Mouse (Mus musculus) thymus, postnatal 25 days (tissue): Measurements from ENCODE around the gene Rilp.
A peak's percentile ranks its signal among the peaks of the same experiment; 100 is the strongest.
"Not testable (repeated sequence)": the region's sequence is repeated elsewhere in the genome, so short reads cannot be mapped to it uniquely, and the experiment has no call there.

ENCODE experiments used
- DNase-seq: peaks from one replicate; pipeline ENCODE4 v3.0.0; 2022

The Rilp gene

DNA sequence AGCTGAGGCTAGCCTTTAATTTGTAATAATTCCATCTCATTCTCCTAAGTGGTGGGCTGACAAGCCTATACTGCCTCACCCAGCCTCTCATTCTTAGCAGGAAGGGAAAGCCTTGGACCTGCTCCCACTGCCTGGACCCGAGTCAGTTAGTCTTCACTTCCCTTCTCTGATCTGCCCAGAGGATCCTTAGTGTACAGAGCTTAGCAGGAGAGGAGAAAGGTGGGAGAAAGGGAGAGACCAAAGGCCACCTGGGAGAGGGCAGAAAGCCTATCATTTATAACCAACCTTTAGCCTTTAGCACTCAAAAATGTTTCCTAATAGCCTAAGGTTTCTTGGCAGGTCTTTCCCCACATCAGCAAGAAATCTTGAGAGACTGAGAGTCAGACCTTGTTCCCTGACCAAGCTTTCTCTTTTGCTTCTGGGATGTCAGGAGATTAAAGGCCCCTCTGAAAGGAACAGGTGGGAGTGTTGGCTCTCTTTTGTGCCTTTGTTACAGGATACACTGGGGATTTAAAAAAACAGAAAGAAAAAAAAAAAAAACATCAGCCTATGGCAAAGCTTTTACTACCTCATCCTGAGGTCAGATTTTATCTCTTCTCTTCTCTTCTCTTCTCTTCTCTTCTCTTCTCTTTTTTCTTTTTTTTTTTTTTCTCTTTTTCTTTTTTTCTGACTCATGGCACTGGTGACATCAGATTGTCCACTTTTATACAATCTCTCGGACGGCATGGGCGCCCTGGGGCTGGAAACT is 24.6 kb downstream of the Rilp start:
- peak; percentile 46 for DNase-seq

DNA sequence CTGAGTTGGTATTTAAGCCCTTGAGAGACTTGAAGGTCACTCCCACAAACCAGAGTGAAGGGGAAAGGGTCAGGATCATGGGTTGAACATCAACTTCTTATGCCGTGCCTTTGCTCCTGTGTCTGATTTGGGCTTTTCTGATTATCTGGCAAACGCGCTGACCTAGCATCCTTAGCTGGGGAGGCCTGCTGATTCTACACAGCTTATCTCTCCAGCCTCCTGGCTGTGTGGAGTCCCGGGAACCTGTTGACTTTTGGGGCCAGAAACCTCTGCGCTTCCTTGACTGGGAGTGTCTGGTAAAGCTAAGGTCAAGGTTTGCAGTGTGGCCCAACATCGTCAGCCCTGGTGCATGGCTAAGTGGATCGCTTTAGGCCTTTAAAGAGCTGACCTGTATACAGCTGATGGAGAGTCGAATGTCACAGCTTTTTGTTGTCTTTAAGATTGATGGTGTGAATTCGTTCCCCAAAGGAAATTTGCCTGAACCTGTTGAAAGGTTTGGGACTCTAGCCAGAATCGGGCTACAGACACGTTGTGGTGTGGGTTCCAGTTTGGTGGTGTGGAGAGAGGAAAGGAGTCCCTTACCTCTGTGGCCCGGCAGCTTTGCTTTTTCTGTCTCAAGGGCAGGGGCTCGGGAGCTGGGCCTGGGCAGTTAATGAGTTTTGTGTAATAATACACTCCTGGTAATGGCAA is 25.4 kb downstream of the Rilp start:
- DNase-seq = peak; percentile 27

DNA sequence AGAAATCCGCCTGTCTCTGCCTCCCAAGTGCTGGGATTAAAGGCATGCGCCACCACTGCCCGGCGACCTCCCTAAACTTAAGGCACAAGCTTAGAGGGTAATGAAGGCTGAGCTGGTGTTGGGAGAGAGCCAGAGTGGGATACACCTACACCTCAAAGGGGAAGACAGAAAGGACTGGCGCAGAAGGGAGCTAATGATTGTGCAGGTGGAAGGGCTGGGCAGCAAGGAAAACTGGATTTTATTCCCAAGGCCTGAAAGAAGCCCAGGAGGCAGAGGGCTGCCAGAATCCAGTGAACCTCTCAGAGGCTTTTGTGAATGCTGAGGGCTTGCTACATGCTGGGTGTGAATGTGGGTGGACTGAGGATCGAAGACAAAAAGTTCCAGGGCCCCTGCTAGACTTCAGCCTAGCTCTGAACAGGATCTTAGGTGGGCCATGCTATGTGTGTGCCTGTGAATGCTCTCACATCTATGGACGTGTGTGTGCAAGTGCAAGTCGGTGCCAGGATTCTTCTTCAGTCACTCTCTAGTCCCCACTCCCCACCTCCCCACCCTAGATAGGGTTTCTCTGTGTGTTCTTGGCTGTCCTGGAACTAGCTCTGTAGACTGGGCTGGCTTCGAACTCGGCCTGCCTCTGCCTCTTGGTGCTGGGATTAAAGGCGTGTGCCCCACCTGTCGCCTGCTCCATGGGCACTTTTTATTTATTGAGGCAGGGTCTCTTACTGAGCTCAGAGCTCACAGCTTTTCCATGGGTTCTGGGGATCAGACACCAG is 26.5 kb downstream of the Rilp start:
- peak; percentile 35 for DNase-seq

- peak; percentile 33 for DNase-seq
These were observed 27.1 kb downstream of the Rilp start for GRCm38 (mm10) chr11:75537025-75537414.

- peak; percentile 74 for DNase-seq
These were observed 27.7 kb downstream of the Rilp start for GRCm38 (mm10) chr11:75537491-75538183.

GRCm38 (mm10) chr11:75538184-75538969 is 28.5 kb downstream of the Rilp start:
- no peak for DNase-seq

DNA sequence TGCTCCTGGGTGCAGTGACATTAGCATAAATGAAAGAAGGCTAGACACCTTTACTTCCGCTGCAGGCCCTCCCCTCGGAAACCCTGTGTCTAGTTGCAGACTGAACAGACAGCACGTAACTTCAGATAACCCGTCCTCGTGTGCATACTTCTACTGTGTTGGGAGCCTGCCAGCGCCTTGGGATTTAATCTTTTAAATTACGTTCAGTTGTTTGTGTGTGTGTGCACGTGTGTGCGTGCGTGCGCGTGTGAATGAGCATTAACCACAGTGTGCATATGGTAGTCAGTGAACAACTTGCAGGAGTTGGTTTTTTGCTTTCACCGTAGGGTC is 29.0 kb downstream of the Rilp start:
- DNase-seq = peak; percentile 50

GRCm38 (mm10) chr11:75540209-75540608 is 30.3 kb downstream of the Rilp start:
- no peak for DNase-seq

DNA sequence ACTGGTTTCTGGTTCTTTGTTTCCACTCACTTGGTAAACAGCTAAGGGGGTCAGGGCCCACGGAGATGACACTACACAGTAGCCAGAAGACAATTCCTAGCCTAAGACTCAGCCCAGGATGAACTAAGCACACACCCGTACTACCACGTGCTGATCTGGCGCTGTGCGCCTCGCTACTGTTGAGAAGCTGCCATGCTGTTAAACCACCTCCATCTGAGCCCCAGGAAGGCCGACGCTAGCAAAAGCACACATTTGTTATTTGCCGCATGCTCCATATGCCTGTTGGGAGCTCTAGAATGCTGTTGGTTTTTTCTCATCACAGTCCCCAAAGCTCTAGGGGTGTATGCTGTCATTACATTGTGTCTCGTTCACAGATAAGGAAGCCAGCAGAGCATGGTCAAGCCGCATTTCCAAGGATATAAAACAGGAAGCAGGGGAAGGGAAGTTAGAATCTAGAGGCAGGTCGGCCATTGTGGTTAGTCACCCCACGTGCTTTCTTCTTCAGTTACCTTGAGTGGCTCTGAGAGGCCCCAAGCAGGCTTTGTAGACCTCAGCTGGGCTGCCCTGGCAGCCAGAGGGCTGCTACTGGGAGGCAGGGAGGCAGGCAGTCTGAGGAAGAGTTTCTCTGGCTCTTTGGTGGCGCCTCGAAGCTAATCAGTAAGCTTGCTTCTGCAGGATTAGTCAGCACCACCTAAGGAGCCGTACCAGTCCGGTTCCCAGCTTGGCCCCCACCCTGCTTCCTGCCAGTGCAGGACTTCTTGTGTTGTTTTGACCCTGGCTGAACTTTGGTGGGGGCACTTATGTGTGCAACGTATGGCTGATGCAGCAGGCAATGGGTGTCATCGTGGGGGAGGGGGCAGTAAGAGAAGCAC is 31.1 kb downstream of the Rilp start:
- peak; percentile 57 for DNase-seq

DNA sequence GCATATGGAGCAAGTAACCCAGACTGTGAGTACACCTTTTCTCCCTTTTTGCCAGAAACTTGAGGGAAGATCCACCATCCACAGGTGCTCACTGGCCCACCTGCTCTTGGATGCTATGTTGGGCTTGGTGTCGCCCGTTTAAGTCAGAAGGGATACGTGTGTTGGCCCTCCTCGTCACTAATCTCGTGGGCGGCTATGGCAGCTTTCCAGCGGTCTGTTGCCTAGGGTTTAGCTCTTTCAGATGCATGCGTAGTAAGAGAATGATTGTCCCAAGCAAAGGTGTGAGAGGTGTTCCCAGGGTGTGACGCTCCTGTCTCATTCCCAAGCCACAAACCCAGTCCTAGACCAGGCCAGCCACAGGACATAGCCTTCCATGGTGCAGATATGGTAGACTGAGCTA is 34.8 kb downstream of the Rilp start:
- DNase-seq = no peak

- DNase-seq = no peak
These were observed 36.2 kb downstream of the Rilp start for GRCm38 (mm10) chr11:75546057-75546456.

GRCm38 (mm10) chr11:75549658-75550111 is 39.8 kb downstream of the Rilp start:
- no peak for DNase-seq

DNA sequence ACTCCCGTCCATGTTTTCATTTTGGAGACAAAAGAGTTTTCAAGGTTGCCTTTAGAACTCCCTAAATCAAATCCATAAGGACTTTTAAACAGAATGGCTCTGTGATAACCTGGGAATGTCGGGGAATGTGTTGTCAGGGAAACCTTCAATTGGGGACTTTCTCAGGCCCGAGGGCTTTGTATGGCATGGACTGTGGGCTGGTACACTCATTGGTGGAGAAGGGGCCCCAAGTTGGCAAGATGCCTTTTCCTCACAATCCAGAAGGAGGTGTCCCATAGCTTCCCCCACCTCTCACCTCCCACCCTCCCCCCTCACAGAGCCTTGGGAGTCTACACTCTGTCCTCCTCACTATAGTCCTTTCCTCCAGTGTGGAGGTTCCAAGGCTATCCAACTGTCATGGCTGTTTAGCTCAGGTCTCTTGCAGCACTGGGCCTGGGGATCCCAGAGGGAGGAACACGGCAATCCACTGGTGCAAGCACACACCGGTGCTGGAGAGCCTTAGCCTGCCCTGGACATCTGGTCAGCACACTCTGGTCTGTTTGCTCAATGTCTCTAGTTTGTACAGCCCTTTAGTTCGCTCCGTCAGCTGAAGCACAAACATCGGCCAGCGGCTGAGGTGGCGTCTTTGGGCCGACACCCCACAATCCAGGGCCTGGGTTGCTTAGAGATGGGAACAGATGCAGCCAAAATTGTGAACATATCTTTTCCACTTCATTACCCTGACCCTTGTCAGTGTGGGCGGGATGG is 40.5 kb downstream of the Rilp start:
- DNase-seq = no peak

DNA sequence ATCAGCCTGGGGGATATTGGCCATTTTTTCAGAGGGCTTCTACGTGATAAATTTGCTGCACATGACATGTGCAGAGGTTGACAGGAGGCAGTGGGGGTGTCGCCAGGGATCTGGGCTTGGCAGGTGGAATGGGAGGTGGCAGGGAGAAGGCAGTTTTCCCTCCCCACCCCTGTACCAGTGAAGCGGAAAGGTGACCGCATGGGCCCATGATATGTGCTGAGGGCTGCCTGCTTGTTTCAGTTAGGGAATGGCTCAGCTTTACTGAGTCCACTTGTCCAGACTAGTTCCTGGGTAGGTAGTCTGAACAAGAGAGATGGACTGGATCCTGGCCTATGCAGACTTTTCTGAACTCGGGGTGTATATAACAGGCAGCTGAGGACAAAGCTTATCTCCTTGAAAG is 41.4 kb downstream of the Rilp start:
- DNase-seq = no peak

DNA sequence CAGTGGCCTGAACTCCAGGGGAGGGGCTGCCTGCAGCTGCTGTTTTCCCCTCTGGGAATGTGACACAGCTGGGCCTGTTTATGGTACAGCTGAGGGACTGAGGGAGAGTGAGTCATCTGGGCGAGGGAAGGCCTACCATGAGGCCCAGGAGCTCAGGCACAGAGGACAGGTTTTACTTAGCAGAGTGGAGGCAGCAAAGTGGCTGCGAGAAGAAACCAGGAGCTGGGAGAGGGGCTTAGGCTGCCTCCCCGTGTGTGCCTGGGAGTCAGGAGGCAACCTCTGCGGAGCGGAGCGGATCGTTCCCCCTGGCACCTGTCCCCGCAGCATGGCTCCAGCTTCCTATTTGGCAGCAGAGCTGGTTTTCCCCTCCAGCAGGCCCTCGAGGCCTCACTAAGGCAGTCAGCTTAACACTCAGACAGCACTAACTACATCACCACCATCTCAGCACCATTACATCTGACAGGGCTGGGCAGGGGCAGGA is 42.1 kb downstream of the Rilp start:
- DNase-seq = no peak

DNA sequence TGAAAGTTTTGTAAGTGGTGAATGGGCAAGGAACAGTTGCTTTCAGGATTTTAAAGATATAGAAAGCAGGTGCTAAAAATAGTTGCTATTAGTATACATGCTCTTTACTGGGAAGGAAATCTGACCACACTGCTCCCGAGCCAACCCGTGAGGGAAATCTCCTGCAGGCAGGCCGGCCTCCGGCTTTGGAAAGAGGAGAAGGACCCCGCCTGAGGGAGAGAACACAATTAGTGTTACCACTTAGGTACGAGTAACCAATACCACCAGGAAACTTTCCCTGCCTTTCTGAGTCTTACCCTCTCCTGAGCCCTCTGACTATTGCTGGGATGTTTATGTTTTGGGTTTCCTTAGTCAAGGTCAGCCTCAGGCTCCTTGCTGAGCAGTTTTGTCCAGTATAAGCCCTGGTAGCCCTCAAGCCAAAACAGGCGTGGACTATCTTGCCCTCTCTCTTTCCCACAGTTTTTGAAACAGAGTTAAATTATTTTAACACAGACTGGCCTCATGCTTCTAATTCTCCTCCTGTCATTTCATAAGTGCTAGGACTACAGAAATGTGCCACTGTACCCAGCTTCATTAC is 43.1 kb downstream of the Rilp start:
- DNase-seq = no peak

DNA sequence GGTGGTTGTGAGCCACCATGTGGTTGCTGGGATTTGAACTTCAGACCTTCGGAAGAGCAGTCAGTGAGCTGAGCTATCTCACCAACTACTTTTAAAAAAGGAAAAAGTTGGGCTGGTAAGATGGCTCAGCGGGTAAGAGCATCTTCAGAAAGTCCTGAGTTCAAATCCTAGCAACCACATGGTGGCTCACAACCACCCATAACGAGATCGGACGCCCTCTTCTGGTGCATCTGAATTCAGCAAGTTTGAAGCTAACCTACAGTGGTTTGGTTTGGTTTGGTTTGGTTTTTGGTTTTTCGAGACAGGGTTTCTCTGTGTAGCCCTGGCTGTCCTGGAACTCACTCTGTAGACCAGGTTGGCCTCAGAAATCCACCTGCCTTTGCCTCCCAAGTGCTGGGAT is 46.1 kb downstream of the Rilp start:
- DNase-seq = not testable (repeated sequence)

DNA sequence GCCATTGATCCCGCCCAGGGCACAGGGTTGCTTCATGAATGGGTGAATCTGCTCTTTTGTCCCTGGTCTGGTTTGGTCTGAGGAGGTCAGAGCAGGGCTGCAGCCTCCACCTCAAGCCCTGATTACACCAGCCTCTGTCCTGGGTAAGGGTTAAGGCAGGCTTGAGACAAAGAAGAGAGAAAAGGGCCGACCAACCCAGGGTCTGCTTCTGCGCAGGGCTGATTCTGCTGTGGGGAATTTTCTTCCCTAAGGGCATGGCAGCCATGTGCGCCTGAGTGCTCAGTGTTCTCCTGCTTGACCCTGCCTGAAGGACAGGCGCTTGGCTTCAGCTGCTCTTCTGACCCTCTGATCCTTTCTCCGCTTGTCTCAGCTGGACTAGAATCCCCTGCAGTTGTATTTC is 47.2 kb downstream of the Rilp start:
- no peak for DNase-seq

DNA sequence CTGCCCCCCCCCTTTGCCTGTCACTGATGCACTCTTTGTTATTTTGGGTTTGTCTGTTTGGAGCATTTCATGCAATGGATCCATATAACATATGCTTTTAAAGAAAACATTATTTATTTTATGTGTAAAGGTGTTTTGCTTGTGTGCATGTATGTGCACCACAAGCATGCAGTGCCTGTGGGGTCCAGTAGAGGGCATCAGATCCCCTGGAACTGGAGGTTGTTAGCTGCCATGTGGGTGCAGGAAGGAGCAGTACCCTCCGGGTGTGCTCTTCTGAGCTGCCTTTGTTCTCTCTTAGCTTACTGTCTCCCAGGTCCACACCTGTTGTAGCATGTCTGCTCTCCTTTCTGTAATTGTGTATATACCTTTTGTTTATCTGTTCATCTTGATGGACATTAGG is 48.2 kb downstream of the Rilp start:
- DNase-seq = peak; percentile 66

DNA sequence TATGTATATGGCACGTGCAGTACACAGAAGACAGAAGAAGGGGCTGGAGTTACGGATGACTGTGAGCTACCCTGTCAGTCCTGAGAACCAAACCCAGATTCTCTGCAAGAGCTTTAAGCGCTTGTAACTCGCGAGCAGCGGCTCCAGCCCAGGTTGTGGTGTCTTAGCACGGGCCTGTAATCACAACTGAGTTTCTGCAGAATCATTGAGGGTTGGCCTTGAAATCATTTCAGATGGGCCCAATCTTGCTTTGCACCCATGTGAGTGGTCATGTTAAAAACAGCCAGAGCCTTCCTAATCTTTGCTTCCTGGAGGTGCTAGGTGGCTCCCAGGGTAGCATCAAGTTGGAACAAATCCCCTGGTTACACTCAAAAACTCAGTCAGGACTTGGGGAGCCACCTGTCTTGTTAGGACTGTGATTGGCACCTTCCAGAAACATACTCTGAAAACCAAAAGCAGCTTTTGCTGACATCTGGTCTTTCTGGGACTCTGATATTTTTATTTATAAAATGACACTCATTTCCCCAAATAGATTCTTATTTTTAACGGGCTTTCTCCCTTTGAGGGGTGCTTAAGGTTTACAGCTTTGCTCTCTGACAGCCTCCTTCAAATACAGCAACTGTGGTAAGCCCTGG is 50.1 kb downstream of the Rilp start:
- peak; percentile 43 for DNase-seq
